Mouse (Mus musculus) CH12.LX (cell line): ENCODE data around the gene Adh6b.

Source experiments
- CTCF ChIP-seq, 2 experiments: IDR thresholded peaks in 1 of 2; conservative IDR thresholded peaks in 1 of 2; 2 replicates each; pipeline ENCODE4 v1.5.1; 2011 to 2012; ENCODE audit warnings: low read depth in 2 of 2, low read length in 2 of 2, improper control_type of control experiment in 1 of 2, inconsistent platforms in 1 of 2, mild to moderate bottlenecking in 1 of 2, moderate library complexity in 1 of 2
- POLR2A ChIP-seq: IDR thresholded peaks from 2 replicates; pipeline ENCODE4 v1.6.1; 2011; ENCODE audit warnings: low read depth, mild to moderate bottlenecking, improper control_type of control experiment, low read length
- RAD21 ChIP-seq: IDR thresholded peaks from 2 replicates; pipeline ENCODE4 v1.6.1; 2011; ENCODE audit warnings: low read depth, mild to moderate bottlenecking, low read length, improper control_type of control experiment, moderate library complexity
- UBTF ChIP-seq: IDR thresholded peaks from 2 replicates; pipeline ENCODE4 v1.6.1; 2012; ENCODE audit warnings: low read depth, mild to moderate bottlenecking, inconsistent platforms, low read length, improper control_type of control experiment, moderate library complexity
- USF1 ChIP-seq: IDR thresholded peaks from 2 replicates; pipeline ENCODE4 v1.6.1; 2014; ENCODE audit warnings: low read depth, mild to moderate bottlenecking, inconsistent platforms, low read length, improper control_type of control experiment
- ZC3H11A ChIP-seq: IDR thresholded peaks from 2 replicates; pipeline ENCODE4 v1.6.1; 2012; ENCODE audit warnings: low read depth, mild to moderate bottlenecking, inconsistent platforms, low read length, improper control_type of control experiment

DNA sequence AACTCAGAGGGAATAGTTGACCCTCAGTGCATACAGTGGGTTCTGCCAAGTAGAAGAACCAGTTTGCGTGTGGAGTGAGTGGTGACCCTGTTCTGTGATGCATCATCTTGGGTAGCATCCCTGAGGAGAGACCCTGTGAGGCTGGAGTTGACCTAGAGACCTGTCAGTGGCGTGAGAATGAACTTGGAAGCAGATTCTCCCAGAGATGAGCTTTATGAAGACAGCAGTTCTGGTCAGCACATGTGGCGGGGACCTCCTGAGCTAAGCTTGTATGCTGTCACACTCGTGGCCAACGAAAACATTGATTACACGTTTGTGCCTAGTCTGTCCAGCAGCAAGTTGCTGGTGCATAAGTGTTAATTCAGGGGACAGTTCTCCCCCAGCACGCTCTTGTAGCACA is 64.3 kb downstream of the Adh6b start:
- no peak for TF ChIP-seq ZC3H11A
- TF ChIP-seq UBTF: no peak
- no peak for TF ChIP-seq CTCF (conservative IDR thresholded peaks at IDR 0.05 in 1 of 2, IDR thresholded peaks at IDR 0.05 in 1 of 2; ENCODE audit: low read depth in 2 of 2, low read length in 2 of 2)
- no peak for TF ChIP-seq POLR2A
- TF ChIP-seq USF1: no peak
- TF ChIP-seq RAD21: no peak
